Mouse (Mus musculus): ENCODE results near the gene Nedd8.

Nedd8 gene

GRCm38 (mm10) chr14:55614565-55615178, 57.3 kb downstream of the Nedd8 start:
- DNase-seq (ENCODE audit: low read depth): peak; percentile 85

- DNase-seq (ENCODE audit: low read depth): no peak
These were observed 58.6 kb downstream of the Nedd8 start for GRCm38 (mm10) chr14:55613346-55613745.
